Mouse (Mus musculus) heart, postnatal 36 days (tissue): ENCODE results near the gene Gm9767. TPM values are rescaled to one million over a fixed set of nuclear protein-coding genes. Genes with fewer than 3 reads are reported as not detected.

Experiments
- DNase-seq, 2 experiments: peaks; one replicate each; pipeline ENCODE4 v3.0.0; 2021 to 2022
- intact Hi-C: fragments of 180-260 bp; cut with DNase I; formaldehyde crosslinking; loops from one replicate; pipeline ENCODE4 v1.15.1; 2025
- total RNA-seq, 2 experiments: library from RNA; stranded (reverse); gene quantifications; 2 replicates each; pipeline ENCODE4 v1.2.3; 2021

The Gm9767 gene
- not detected for total RNA-seq

DNA sequence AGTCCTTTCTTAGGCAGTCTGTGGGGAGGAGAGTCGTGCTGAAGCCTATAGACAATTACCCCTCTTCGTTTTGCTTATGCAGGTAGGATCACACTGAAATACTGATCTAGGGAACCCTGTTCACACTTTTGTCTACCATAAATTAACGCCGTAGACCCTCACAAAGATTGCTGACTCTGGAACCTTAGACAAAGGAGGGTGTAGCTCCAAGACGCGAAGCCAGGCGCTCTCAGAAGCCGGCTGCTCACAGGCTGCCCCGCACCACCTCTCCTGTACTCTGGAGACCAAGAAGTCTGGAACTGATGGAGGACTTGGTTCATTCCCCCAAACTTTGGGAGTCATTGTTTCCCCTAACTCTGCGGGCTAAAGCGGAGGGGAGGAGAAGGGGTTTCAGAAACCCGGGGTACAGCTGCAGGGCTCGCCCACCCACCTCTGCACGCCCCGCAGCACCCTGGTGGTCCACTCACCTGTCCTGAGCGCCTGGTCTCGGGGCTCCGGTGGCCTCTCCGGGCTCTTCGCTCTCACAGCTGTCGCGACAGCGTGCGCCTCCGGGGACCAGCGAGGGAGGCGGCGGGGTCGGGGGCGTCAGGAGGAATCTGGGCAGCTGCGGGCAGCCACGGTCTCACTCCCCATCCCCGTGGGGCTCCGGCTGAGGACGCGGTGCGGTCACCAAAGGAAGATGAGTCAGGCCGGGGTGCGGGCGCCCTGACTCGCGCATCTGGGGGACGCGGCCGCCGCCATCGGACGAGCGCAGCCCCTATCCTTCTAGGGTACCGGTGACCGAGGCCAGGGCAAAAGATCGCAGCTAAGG lies at the start of gene Gm9767:
TSS of gene Gm9767 (plus strand) at position 585 of the 811 bp plus-strand sequence.
- DNase-seq, result no peak
- intact Hi-C loops, result loop anchor here (5.0 kb wide), 1 partner anchor 396 kb away; no protein-coding TSS in a partner anchor

GRCm38 (mm10) chr10:26034931-26035330 lies 43.1 kb upstream of the Gm9767 start:
- no peak for DNase-seq
- intact Hi-C loops, result no loop called here

- DNase-seq, result no peak
- intact Hi-C loops, result no loop called here
These were observed 26.9 kb upstream of the Gm9767 start for GRCm38 (mm10) chr10:26051177-26051576.

DNA sequence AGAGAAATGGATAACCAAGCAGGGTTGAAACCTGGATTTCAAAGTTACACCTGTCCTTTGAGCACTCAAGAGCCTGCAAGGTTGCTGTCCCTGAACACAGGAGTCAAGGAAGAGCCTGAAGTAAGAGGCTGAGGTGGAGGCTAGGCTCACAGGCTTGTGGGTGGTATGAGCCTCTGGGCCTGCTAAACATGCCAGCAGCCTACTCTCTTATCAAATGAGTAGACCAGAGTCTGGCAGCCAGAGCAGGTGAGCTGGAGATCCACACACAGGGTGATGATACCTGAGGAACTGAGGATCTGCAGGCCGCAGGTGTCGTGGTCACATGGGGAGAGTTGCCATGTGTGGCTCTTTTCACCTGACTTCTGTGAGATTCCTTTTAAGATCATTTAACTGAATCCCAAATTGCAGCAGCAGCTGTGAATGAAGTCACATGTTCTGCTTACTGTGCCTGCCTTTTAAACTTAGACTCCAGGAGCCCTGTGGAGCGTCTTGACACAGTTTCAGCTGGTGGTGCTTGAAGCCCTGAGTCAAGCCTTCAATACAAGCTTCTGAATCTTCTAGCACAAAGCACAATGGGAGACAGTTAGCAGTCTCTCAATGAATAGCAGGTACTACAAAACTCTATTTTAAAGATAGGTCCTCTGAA lies 18.3 kb upstream of the Gm9767 start:
- intact Hi-C loops, result no loop called here
- no peak for DNase-seq

- DNase-seq, result no peak
- intact Hi-C loops, result no loop called here
These were observed 15.0 kb upstream of the Gm9767 start for GRCm38 (mm10) chr10:26063071-26063470.

DNA sequence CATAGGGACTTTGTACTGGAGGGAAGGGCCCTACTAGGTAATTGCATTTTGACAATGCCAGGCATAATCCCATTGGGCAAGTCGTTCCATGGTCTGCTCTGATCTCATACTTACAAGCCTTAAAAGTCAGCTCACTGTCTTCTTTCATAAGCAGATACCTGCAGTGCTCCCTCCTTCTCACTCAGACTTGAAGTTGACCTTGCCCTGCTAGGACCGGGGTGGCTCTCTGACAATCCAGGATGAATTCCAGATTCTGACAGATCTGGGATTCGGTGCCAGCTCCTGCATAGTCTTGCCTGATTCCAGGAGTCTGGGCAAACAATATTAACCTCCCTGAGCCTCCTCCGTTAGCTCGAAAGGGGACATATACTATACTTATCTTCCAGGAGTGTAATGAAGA lies 6.1 kb upstream of the Gm9767 start:
- intact Hi-C loops, result no loop called here
- no peak for DNase-seq

GRCm38 (mm10) chr10:26076949-26077348 lies 1.1 kb upstream of the Gm9767 start:
- intact Hi-C loops, result loop anchor here (5.0 kb wide), 1 partner anchor 395 kb away; no protein-coding TSS in a partner anchor
- DNase-seq, result no peak

DNA sequence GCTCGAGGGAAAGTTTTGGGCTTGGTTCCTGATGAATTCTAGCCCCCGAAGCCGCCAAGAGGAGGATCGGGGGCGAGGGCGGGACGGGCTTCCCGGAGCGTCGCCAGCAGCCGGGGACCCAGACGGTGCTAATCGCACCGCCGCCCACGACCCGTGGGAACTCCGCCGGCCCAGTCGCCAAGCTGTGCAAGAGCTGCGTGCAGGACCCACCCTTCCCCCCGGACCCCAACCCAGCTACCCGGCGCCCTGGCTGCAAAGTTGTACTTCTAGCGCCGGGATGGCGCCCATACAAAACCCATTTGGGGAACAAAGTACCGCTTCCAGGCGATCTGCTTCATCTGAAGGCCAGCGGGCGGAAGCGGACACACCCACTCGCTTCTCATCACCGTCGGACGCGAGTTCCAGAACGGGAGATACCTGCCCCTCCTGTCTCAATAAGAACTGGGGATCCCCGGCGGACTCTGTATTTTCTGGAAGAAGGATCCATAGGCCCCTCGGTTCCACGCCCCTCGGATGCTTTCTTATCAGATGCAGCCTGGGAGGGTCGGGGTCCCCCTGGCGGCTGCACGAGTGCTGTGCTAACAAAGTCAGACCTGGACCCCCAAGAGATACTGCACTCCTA lies 577 bp downstream of the Gm9767 start, which contains the start of gene Tmem200a:
TSS of gene Tmem200a (minus strand) at position 532 of the 622 bp plus-strand sequence.
- intact Hi-C loops, result loop anchor here (5.0 kb wide), 1 partner anchor 396 kb away; no protein-coding TSS in a partner anchor
- DNase-seq, result peak; percentile 10 to 11

GRCm38 (mm10) chr10:26079678-26080077 lies 1.6 kb downstream of the Gm9767 start:
- no peak for DNase-seq
- intact Hi-C loops, result loop anchor here (5.0 kb wide), 1 partner anchor 397 kb away; no protein-coding TSS in a partner anchor

DNA sequence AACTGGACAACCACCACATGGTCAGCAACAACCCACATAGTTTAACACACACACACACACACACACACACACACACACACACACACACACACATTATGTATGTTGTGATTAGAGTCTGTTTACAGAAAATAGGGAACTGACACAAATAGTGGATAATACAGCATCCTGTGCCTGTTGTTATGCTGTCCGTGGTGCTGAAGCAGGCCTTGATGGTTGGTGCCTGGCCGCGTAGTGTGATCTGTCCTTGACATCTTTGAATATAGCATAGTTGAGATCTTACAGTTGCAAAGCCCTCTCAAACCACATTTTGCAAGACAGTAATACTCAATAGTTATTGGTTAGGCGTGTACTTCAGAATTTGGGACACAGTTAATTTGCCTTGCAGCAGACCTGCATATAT lies 4.0 kb downstream of the Gm9767 start:
- no peak for DNase-seq
- intact Hi-C loops, result no loop called here

GRCm38 (mm10) chr10:26103330-26103982 lies 25.4 kb downstream of the Gm9767 start:
- intact Hi-C loops, result no loop called here
- DNase-seq, result no peak

GRCm38 (mm10) chr10:26114409-26114808 lies 36.4 kb downstream of the Gm9767 start:
- no peak for DNase-seq
- intact Hi-C loops, result no loop called here

DNA sequence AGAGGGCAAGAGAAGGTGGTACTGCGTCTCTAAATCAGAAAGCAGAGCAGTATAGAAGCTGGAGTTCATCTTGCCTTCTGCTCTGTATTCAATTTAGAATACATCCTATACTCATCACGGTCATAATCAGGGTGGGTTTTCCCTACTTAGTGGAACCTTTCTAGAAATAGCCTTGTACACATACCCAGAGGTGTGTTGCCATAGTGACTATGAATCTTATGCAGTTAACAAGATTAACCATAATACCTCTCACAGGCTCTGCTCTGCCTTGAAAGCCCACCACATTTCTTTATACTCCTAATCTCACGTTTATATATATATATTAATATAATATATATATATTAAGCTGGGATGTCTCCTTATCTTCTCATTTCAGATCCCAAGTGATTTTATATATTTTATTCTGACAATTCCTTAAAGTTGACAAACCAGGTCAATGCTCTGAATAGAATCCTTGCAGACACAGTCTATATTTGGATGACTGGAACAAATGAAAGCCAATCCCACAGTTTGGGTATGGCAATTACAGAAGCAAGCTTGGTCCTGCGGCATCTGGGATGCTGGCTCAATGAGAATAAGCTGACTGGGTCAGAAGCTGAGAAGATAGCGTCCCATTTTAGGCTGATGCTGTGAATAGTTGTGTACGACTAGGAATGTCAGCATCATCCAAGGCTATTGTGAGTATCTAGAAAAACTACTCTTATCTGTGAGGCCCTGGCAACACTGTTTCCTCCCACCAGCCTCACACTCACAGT lies 41.2 kb downstream of the Gm9767 start:
- intact Hi-C loops, result no loop called here
- no peak for DNase-seq

- no peak for DNase-seq
- intact Hi-C loops, result no loop called here
These were observed 41.7 kb downstream of the Gm9767 start for GRCm38 (mm10) chr10:26119822-26120183.

Other genes starting within 250 kb of the Gm9767 start
- gene Tmem200a, start 797 bp downstream of the Gm9767 start, total RNA-seq, result not detected
- gene Samd3, start 151.5 kb downstream of the Gm9767 start, total RNA-seq, result not detected